Mouse (Mus musculus): ENCODE results near the gene Pex14.

DNA sequence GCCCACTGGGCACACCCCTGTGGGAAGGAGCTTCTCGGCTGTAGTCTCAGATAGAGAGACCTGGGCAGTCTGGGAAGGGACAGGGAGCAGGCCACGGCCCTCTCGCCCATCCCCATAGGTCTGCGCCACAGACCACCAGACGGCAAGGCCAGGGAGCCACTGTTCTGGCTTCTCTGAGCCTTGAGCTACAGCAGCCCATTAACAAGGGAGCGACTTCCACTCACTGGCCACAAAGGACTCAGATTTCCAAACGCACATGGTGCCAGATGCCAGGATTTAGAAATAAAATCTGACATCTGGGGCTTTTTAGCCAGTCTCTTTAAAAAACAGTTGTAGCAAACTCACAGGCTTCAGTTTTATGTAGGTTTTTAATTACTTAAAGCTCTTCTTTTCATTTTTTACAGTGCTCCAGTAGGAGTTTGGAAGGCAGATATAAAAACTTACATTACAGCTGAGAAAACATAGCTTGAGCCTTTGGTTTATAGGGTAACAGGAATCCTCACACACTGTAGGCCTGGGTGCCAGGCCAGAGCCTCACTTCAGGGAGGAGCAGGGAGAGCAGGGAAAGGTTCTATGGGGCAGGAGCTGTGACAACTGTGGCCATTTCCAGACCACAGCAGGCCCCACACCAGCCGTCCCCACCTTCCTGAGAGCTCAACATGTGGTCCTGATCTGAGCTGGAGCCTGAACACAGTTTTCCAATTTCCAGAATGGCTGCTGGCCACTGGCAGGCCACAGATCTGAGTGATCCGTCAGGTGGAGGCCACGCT, 134.9 kb downstream of the Pex14 start:
- TF ChIP-seq CTCF (IDR thresholded peaks at IDR 0.05; ENCODE audit: low read depth, low read length) (no peak), POLR2A (IDR thresholded peaks at IDR 0.05; ENCODE audit: borderline replicate concordance, low read depth, low read length) (no peak)
